Mouse (Mus musculus) olfactory bulb, adult 2 months (tissue): ENCODE measurements around the gene 4833439L19Rik.

Experiments used
- CTCF ChIP-seq: fragments of 200-500 bp; IDR thresholded peaks from 2 replicates; pipeline ENCODE4 v1.5.1; 2012; ENCODE audit warnings: low read depth, mild to moderate bottlenecking, low read length, moderate library complexity; ENCODE audit not compliant: insufficient read depth
- POLR2A ChIP-seq: fragments of 200-500 bp; IDR thresholded peaks from 2 replicates; pipeline ENCODE4 v1.6.1; 2012; ENCODE audit warnings: mild to moderate bottlenecking, low read depth, low read length, moderate library complexity; ENCODE audit not compliant: insufficient read depth

GRCm38 (mm10) chr13:54596870-54597269 lies 31.6 kb upstream of the 4833439L19Rik start:
- TF ChIP-seq POLR2A, result no peak
- TF ChIP-seq CTCF, result no peak
